Mouse (Mus musculus): ENCODE data around the gene Gfy.
A peak's percentile ranks its signal among the peaks of the same experiment; 100 is the strongest.
"Not testable (repeated sequence)": the region's sequence is repeated elsewhere in the genome, so short reads cannot be mapped to it uniquely, and the experiment has no call there.

Gene Gfy

DNA sequence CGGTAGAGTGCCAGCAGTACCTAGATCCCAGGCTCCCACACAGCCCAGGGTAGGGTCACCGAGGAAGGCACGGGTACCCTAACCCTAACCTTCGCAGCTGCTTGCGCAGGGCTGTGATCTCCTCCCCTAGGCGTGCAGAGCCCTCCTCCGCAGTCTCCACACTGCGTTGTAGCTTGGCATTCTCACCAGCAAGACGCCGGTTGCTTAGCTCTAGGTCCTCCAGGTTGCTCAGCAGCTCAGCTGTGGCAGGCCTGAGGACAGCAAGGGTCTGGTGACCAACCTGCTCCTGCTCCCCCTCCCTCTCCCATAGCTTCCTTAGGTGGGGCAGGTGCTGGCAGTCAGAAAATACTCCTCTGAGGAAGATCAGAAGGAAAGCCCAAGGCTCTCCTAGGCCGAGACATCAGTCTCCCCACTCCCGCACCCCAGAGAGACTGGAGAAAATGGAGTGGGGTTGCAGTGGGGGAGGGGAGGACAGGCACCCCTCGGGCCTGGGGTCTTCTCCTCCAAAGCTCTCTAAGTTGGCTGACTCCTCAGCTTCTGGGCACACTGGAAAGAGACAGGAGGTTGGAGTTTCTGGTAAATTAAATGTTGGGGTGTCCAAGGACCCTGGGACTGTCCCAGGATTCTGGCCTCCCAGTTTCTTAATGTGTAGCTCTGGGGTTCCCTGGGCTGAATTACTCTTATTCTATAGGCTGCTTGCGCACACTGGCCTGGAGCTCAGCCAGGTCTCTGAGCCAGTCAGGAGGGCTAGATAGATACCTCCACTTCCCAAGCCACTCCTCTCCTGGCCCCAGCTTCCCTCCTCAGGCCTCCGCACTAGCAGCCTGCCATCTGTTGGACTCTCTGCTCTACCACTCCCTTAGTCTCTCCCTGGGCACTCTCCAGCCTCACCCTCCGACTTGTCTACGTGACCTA is 14.8 kb upstream of the Gfy start:
- DNase-seq (ENCODE audit: extremely low read depth, low read depth, low spot score): no peak

DNA sequence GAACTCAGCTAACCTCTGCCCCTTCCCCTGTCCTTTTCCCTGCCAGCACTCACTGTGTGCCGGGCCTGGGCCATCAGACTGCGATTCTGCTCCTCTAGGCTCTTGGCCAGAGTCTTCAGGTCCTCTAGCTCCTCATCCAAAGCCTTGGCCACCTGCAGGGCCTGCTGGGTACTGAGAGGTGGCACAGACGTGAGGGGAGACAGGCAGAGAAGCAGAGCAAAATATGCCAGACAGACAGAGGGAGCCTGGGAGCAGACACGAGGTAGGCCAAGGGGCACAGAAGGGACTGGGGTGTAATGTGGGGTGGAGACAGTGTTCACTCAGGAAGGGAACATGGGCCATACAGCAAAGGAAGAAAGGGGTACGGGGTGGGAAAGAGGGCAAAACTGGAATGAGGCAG is 14.0 kb upstream of the Gfy start:
- DNase-seq (ENCODE audit: extremely low read depth, low read depth, low spot score): no peak

DNA sequence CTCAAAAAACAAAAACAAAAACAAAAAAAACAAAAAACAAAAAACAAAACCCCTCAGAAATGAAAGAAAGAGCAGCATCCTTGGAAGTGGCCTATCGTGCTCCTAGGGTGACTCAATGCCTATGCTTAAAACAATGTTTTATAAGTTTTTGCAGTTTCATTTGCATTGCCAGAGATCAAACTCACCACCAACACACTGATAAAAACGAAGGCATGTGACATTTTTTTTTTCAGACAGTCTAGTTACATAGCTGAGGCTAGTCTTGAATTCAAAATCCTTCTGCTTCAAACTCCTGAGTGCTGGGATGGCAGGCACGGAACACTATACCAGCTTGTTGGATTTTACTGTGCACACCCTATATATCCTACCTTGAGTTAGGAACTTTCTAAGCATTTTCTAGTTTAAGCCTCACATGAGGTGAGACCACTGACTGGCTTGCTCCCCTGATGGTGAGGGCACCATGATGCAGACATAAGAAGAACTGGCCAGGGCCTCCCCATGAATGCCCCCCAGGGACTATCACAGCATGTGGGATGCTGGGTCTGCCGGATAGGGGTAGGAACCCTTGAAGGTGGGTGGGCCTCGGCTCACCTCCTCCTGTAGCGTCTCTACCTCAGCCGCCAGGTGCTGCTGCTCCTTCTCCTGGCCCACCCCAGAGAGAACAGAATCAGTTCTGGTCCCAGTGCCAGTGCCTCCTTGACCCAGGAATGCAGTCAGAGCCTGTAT is 13.4 kb upstream of the Gfy start:
- no peak for DNase-seq (ENCODE audit: extremely low read depth, low read depth, low spot score)

DNA sequence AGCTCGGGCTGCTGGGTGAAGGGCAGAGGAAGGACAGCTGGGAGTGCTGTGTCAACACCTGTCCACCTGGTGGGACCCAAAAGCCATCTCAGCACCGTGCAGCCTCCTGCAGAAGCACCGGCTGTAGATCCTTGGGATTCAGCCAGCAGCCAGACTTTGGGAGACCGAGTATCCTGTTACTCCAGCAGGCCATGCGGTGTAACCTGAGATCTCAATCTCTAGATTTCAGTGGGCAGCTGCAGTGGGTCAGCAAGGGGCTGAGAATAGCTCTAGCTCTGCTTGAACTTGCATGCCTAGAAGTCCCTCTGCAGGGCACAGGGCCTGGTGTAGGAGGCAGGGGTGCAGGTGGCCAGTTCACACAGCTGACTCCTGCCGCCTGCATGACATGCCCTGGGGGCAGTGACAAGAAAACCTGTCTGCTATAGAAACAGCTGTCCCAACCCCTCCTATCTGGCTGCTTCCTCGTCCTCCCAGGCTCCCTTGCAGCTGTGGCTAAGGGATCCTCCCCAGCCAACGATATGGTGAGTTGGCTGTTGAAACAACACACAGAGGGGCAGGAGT is 12.5 kb upstream of the Gfy start:
- DNase-seq (ENCODE audit: extremely low read depth, low read depth, low spot score): no peak

DNA sequence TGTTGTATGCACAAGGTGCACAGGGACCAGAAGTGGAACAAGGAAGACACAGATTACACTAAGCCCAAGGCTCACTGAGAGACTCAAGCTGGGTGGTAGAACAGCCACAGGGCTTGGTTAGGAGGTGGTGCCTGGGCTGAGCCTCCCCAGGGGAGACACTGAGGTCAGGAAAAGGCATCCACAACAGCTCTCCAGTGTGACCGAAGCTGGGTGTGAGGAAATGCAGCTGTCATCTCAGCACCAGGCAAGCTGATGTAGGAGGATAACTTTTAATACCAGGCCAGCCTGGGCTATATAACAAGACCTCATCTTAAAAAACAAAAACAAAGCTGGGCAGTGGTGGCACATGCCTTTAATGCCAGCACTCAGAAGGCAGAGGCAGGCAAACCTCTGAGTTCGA is 11.8 kb upstream of the Gfy start:
- no peak for DNase-seq (ENCODE audit: extremely low read depth, low read depth, low spot score)

DNA sequence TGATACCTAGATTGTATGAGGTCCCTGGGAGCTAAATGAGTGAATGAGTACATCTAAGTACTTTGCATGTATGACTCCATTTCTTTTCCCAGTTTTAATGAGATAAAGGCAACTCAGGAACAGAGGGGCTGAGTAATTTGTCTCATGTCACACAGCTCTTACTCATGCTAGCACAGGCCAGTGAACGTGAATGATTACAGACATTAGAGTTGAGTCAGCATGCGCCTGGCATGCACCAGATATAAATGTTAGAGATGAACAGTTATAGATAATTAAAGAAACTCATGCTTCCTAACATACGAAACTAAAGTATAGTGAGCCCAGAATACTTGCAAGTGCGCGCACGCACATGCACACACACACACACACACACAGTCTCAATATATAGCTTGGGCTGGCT is 10.8 kb upstream of the Gfy start:
- DNase-seq (ENCODE audit: extremely low read depth, low read depth, low spot score): no peak

DNA sequence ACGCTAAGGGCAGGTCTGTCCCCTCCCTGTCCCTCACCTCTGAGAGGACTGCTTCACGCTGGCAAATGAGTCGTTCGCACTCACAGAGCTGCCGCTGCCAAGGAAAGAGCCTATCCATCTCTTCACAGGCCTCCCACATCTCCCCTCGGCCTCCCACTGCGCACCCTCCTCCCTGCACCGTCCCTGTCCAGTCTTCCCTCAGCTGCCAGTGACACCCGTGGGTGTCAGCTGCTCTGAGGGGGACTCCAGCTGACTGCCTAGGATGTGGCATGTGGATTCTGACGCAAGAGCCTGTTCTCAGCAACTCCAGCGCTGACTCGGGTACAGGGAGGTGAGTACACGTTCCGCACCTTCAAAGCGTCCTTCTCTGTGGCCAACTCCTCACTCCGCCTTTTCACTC is 10.2 kb upstream of the Gfy start:
- DNase-seq (ENCODE audit: extremely low read depth, low read depth, low spot score): no peak

DNA sequence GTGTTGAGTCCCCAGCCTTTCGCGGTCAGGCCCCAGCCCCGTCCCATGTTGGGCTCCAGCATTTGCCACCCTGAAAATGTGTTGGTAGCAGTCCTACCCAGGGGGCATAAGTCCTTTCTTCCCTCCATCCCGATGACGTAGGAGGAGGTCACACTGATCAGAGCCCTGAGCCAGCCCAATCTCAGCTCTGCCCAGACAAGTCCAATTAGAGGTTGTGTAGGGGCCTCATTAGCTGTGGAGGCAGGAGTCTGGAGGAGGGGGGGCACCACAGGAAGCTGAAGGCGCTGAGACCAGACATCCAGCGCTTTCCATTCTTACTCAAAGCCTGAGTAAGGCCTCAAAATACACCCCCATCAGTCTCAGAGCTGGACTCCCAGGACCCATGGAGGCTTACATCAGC is 6.6 kb upstream of the Gfy start:
- DNase-seq (ENCODE audit: extremely low read depth, low read depth, low spot score): no peak

DNA sequence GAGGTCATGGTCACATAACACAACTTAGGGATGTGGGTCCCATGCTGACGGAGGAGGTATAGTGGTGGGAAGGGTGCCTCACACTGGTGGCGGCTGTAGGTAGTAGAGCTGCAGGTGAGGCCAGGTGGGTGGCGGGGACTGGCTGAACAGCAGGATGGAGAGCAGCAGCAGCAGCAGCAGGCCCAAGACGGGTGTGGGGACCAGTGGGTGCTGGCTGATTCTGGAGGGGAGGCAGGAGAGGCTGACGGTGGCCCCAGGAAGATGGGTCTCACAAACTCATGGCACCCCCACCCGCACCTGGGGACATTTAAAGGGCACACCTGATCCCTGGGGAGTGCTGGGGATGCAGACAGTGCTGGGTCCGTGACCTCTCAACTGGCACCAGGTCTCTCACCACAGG is 4.3 kb upstream of the Gfy start:
- no peak for DNase-seq (ENCODE audit: extremely low read depth, low read depth, low spot score)

DNA sequence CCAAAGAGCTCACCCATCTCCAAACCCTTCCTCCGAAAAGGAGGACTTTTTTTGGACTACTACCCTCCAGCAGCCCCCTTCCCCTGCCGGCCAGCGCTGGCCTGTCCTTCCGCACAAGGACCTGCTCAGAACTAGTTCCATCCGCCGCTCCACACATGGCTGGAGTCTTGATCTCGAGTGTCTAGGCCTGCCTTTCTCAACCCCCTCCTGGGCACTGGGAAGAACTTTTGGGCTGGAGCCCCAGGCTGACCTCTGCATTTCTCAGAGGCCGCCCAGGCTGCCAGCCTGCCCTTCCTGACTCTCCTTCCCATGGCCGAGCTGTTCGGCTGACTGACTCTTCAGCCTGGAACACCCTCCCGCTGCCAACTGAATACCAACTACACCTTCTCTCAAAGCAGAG is 3.2 kb upstream of the Gfy start:
- DNase-seq (ENCODE audit: extremely low read depth, low read depth, low spot score): no peak

DNA sequence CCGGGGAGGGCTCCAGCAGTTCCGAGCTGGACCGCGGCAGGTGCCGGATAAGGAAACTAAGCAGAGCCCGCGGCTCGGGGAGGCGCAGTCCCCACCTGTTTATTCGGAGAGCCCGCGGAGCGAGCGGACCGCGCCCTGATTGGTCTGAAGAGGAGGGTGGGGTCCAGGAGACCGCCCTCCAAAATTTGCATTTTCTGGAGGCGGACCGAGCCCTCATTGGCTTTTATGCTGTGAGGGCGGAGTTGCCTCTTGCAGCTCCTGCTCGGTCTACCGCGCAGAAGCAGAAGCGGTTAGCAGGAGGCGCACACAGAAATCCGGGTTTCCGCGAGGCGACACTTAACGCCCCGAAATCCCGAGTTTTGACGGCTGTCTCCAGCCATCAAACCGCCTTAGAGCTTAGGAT is 2.8 kb upstream of the Gfy start:
- peak; percentile 43 for DNase-seq (ENCODE audit: extremely low read depth, low read depth, low spot score)

DNA sequence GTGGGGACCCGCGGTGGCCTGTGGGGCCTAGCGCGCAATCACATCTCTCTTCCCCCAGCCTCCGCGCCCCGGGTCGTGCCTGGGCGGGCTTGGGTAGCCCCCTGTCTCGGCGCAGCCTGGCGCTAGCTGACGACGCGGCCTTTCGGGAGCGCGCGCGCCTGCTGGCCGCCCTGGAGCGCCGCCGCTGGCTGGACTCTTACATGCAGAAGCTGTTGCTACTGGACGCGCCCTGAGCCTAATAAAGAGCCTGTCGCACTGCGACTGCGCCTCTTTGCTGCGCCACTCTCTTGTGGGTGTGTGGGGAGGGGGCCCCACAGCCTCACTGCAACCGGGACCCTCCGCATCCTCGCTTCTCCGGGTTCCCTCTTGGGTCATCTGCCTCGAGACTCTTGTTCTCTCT is 2.2 kb upstream of the Gfy start:
- DNase-seq (ENCODE audit: extremely low read depth, low read depth, low spot score): no peak

DNA sequence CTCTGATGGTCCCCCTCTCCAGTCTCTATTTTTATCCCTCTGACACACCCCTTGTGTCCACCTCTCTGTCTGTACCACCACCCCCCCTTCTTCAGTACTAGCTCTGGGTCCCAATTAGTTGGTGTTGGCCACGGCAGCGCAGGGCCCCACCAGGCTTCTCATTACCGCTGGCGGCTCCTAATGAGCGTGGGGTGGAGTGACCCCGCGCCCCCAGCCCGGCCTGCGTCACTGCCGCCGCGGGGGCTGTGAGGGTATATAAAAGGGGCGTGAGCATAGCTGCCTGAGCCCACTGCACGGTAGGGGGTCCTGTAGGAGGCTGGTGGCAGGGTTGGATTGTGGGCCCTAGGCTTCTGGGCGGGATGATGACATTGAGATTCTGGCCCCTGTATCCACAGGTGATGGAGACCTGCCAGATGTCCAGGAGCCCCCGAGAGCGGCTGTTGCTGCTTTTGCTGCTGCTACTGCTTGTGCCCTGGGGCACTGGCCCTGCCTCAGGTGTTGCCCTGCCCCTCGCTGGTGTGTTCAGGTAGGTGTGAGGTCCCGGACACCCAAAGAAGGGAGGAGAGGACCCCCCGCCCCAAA is 1.6 kb upstream of the Gfy start, which contains the start of gene Pth2:
TSS of gene Pth2 (plus strand) at position 100 of the 582 bp plus-strand sequence.
- DNase-seq (ENCODE audit: extremely low read depth, low read depth, low spot score): no peak

DNA sequence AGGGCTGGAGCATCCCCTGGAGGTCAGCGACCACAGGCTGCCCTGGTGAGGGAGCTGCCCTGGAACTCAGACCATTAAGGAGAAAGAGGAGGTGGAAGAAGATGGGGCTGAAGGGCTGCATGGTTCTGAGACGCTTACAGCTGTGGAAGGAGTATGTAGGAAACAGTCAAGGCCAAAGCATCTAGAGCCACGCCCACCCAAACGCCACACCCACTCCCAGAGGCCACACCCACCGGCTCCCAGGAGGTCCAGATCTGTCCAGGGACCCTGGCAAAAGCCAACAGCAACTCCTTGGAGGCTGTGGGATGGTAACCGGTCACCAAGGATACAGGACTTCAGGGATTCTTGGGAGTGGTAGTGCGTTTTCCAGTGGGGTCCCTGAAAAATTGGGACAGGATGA is 819 bp downstream of the Gfy start:
- DNase-seq (ENCODE audit: extremely low read depth, low read depth, low spot score): no peak

DNA sequence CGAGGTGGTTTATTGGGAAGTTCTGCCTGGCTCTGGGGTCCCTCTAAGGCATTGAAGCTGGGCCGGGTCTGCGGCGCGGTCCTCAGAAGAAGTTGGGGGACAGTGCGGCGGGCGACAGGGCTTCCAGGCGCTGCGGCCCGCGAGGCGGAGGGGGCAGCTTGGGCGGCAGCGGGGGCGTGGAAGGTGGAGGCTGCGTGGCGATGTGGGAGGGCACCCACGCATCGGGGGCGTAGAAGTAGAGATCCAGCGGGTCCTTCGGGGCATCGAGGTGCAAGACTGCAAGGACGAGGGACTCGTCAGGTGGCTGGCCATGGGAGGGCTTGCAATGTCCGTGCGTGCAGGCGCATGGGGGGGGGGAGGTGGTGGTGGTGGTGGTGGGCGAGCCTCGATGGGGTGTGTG is 3.0 kb downstream of the Gfy start:
- no peak for DNase-seq (ENCODE audit: extremely low read depth, low read depth, low spot score)

DNA sequence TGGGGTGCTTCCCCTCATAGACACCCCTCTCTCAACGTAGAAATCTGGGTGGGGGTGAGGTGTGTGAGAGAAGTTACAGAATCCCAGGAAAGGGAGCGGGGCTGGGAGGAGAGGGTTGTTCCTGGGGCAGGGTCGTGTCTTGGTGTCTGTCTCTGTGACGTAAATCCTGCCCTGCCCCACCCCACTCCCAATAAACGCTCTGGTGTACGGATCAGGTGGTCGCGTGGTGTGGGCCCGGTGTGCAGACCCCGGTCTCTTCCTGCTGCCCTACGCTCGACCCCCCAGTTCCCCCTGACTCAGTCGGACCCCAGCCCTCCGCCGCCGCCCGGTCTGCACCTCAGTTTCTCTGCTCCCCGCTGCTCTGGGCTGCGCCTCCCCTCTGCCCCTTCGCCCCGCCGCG is 3.4 kb downstream of the Gfy start:
- no peak for DNase-seq (ENCODE audit: extremely low read depth, low read depth, low spot score)

DNA sequence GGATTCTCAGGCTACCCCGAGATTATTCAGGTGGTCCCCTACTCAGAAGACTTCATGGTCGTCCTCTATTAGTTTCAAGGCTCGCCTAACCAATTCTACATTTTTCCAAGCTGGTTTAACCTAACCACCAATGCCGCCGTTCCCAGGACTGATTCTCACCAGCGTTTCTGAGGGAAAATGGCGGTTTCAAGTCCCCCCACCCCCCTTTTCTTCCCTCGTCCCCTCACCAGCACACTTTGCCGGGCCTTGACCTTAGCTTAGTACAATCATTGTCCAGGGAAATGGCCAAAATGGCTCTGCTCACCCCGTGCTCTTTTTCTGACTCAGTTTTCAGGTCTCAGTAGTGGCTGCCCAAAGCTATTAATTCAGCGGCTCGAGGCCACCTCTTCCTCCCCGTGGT is 4.0 kb downstream of the Gfy start:
- DNase-seq (ENCODE audit: extremely low read depth, low read depth, low spot score): no peak

DNA sequence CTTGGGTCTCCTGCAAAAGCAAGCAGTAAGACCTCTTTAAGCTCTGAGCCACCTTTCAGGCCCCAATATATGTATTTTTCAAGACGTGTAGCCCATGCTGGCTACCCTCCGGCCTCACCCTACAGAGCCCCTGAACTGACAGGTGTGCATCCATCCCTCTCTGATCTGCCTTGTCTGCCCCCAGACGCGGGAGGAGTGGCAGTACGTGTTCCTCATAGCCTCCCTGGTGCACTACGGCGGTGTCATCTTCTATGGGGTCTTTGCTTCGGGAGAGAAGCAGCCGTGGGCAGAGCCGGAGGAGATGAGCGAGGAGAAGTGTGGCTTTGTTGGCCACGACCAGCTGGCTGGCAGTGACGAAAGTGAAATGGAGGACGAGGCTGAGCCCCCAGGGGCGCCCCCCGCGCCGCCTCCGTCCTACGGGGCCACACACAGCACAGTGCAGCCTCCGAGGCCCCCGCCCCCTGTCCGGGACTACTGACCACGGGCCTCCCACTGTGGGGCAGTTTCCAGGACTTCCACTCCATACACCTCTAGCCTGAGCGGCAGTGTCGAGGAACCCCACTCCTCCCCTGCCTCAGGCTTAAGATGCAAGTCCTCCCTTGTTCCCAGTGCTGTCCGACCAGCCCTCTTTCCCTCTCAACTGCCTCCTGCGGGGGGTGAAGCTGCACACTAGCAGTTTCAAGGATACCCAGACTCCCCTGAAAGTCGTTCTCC is 4.6 kb downstream of the Gfy start:
- DNase-seq (ENCODE audit: extremely low read depth, low read depth, low spot score): no peak

DNA sequence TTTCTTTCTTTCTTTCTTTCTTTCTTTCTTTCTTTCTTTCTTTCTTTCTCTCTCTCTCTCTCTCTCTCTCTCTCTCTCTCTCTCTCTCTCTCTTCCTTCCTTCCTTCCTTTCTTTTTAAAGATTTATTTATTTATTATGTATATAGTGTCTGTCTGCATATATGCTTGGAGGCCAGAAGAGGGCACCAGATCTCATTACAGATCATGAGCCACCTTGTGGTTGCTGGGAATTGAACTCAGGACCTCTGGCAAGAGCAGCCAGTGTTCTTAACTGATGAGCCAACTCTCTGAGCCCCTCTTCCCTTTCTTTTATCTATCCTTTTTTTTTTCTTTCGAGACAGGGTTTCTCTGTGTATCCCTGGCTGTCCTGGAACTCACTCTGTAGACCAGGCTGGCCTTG is 5.6 kb downstream of the Gfy start:
- not testable (repeated sequence) for DNase-seq (ENCODE audit: extremely low read depth, low read depth, low spot score)

DNA sequence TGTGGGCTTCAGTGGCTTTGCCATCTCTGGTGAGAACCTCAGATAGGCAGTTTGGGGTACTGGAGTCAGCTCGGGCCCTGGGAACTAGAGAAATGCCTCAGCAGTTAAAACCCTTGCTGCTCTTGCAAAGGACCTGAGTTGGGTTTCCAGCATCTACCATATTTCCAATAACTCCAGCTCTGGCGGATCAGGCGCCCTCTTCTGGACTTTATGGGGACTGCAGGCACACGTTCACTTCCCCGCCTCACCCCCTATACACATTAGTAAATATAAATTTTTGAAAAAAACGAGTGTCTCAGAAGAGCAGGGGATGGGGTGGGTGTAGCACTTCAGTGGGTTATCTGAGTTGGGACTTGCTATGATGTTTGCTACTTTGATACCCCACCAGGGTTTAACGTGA is 6.4 kb downstream of the Gfy start:
- no peak for DNase-seq (ENCODE audit: extremely low read depth, low read depth, low spot score)

DNA sequence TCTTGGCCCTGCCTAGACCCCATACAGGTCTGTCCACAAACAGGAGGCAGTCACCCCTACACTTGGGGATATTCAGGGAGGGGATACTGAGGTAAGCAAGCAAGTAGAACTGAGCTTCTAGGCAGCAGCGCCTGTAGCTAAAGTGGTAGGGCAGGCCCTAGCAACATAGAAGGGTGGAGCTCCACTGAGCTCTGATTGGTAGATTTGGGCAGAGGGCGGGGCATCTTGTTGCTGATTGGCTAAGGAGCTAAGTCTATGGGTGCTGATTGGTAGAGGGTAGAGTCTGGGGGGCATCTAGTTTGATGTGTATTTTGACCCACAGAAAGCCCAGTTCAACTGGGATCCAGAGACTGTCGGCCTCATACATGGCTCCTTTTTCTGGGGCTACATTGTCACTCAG is 9.9 kb downstream of the Gfy start:
- DNase-seq (ENCODE audit: extremely low read depth, low read depth, low spot score): no peak
